Mouse (Mus musculus) left cerebral cortex, adult 11 months (tissue): ENCODE results near the gene Lhx6.
A peak's percentile ranks its signal among the peaks of the same experiment; 100 is the strongest.

Experiments used
- DNase-seq: peaks from one replicate; pipeline ENCODE4 v3.0.0; 2022; ENCODE audit warnings: low spot score

Lhx6 gene

DNA sequence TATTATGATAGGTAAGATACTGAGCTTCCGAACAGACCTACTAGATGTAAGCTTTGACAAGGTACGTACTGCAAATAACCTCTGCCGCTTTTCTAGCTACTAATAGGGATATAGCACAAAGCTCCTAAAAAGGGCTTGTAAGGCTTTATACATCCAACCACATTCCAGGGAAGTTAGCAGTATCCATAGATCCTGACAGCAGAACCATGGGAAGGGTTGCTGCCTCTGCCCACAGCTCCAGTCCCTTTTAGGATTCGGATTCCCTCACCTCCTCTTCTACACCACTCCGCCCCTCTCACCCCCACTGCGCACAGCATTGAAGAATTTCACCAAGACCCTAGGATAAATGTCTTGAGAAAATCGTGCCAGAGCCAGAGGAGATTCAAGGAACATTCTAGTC lies 11.9 kb downstream of the Lhx6 start:
- no peak for DNase-seq

- DNase-seq, result no peak
Measured at GRCm38 (mm10) chr2:36092748-36093147, 12.5 kb downstream of the Lhx6 start.

DNA sequence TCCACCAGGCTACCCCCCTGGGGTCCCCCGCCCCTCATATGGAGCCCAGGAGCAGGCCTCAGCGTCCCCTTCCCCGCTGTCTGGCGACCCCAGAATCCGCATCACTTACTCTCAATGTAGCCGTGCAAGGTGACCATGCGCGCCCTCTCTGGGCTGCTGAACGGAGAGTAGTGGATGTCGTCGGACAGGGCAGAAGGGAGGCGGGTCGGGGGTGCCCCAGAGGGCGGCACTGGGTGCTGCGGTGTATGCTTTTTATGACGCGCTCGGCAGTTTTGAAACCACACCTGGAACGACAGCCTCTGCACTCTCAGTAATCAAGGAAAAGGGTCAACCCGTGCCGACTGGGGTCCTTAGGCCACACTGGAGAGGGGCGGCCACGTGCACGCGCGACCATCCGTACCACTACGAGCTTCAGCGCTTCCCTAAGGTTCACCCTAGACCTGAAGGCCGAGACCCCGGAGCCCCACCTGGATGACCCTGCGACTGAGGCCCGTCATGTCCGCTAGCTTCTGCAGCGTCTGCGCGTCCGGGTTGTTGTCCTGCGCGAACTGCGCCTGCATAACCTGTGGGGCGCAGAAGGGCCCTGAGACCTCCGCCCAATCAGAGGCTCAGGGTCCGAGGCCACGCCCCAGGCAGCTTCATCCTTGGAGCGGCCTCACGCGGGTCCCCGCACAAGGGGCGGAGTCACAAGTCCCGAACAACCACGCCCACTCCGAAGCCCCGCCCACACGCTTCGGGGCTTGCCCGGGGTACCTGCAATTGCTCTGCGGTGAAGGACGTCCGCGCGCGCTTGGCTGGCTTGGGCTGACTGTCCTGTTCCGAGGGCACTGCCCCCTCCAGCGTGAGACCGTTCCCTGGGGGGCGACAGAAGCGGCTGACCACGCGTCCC lies 14.1 kb downstream of the Lhx6 start:
- no peak for DNase-seq

- no peak for DNase-seq
Measured at GRCm38 (mm10) chr2:36089190-36089589, 16.0 kb downstream of the Lhx6 start.

DNA sequence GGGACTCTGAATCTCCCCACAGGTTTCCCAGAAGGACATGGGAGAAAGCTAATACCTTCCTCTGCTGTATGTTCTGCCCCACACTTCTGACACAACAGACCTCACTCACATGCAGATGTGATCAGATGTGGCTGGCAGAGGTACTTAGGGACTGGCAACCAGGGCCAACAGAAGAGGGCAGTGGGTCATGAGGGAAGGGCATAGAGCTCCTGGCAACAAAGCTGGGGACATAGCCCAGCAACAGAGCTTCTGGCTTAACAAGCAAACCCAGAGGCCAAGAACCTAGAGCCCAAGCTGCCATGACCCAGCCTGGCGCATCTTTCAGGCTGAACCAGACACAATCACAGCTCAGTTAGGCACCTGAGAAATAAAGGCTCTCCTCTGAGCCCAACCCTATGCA lies 20.2 kb downstream of the Lhx6 start:
- DNase-seq, result no peak

DNA sequence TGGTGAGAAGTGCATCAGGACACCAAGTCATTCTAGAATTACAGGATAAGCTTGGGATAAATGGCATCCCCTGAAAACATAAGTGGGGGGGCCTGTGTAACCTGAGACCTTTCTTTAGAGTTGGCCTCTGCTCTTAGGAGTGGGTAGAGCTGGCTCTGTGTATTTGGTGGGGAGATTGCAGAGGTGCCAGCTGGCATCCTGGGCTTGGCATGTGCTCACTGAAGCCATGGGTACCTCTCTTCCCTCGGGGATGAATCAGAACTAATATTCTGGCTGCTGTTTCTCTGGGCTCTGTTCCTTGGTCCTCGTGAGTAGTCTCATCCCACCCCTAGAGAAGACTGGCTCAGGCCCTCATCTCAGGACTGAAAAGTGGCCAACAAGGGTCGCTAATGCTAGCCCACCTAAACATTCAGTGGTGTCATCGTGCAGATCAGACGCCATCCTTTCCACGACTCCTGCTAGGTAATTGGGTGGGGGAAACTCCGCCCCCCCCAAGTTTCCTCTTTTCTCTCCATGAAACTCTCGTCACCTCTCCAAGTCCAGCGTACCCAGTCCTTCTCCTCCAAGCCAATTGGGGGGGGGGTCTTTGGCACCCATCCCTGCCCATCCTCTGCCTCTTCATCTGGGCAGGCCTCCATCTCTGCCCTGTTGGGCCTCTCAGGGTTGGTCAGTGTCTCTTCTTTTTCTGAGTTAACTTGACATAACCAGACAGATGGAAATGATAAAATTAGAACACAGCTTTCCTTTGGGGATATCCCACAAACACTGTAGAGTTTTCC lies 22.2 kb downstream of the Lhx6 start:
- DNase-seq, result no peak

DNA sequence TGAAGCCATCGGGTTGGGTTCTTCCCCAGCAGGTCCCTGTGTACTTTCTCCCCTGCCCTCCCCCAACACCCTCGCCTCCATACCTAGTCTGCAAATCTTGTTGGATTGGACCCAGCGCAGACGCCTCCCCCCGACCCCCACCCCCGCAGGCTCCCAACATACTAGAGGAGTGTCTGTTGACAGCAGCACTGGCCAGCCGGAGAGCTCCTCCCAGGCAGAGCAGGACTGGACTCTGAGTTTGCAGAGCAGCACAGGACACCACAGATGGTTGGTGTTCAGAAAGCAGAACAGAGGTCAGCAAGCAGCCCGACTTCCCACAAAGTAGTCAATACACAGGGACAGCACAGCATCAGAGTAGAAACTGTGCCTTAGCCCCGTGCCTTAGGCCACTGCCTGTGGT lies 23.8 kb downstream of the Lhx6 start:
- no peak for DNase-seq

DNA sequence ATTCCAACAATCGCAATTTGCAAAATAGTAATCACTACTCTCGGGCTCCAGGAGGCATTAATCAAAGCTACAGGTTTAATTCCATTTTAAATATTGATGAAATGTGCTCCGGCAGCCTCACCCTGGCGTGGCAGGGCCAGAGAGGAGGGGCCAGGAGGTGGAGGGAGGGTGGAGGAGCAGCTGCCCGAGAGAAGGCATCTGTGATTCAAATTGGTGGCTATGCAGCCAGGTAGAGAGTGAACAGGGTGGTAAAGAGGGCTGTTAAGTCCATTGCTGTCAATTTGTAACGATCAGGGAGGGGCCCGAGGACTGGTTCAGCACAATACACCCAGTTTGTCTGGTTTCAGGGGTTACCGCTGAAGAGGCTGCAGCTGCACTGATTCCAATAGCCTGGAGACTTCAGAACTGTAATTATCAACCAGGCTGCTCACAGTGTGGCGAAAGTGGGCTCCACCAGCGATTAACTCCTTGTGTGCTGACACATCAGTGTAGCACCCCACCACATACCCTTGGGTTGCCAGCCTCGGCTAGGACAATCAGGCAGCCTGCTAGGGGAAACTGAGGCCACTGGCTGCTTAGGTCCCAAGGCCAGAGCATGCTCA lies 27.9 kb downstream of the Lhx6 start:
- no peak for DNase-seq

DNA sequence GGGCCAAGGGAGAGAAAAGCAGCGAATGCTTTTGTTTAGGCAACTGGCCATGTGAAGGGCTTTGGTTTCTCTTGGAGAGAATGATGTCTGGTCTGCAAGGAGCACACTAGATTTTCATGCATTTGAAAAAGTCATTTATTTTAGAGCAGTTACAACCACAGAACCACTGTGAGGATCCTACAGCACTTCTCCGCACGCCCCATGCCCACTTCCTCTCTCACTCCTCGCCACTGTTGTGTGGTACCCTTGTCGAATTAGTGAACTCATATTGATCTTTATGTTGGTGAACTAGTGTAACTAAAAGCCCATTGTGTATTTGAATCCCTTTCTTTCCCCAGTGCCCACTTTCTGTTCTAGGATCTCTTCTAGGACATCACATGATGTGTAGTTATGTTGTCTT lies 30.0 kb downstream of the Lhx6 start:
- no peak for DNase-seq

DNA sequence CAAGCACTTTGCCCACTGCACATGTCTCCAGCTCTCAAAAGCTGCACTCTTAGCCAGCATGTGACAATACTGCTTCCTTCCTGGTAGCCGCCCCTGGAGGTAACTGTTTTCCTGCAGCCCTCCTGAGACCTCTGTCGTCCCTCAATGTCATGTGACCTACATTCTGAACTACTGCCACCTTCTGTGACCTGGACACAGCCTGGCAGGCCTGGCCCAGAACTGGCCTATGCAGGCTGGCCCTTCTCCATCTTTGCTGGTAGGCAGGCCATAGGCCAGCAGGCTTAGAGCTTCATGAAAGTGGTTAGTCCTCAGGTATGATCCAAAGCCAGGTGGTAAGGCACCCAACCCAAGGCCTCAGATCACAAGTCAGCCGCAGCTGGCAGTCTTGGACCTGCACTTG lies 31.4 kb downstream of the Lhx6 start:
- no peak for DNase-seq

DNA sequence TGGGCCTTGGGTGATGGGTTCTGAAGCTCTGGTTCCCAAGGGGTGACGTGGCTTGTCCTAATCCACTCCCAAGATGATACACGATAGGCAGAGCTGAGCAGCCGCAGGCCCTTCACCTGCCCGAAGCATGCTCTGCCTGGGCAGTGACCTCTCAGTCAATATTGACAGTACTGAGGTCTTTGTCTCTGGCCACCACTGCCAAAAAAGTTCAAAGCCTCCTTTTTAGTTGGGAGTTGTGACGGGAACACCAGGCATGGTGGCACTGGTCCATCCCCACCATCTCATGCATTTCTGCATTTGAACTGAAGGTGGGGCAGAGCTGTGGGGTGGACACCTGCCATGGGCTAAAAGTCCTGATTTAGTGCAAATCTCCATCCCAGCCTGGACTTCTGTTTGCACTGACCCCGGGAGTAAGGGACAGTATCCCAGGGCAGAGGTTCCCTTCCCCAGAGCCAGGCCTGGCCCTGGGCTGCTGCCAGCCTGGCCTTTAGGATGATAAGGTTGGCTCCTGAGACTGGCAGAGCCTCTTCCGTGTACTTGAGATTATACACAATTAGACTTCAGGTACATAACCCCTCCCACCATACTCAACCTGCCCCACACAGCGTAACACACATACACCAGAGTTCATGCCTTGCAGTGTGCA lies 33.4 kb downstream of the Lhx6 start:
- DNase-seq, result no peak

DNA sequence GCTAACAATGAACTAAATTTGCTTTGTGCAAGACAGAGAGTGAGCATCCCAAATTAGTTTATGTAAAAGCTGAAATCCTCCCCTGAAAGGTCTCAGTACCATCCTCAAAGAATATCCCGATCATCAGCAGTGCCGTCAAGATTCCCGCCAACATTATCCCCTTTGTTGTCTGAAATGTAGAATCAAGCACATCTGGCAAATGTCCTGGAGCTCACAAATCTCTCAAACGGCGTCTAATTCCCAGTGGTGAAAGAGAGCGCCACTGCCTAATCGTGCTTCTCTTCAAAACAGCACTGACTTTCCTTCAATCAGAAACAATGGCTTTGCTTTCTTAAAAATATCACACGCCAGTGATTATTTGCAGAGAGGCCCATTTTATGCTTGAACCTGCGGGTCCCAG lies 38.1 kb downstream of the Lhx6 start:
- DNase-seq, result no peak

DNA sequence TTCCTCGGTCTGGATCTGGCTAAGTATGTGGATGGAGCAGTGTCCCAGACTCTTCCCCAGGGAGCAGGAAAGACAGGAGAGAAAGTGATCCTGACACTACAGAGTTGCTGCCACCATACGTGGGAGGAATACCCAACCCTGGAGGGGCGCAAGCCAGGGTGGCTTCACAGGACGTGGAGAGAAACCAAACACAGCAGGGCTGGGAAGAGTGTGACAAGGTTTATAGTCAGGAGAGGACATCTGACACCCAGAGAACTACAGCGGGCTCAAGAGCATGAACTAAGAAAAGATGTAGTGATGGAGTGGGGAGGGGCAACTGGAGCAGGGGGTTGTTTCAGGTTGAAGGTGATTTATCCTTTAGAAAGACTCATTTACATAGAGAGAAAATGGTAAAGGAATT lies 43.8 kb downstream of the Lhx6 start:
- no peak for DNase-seq

DNA sequence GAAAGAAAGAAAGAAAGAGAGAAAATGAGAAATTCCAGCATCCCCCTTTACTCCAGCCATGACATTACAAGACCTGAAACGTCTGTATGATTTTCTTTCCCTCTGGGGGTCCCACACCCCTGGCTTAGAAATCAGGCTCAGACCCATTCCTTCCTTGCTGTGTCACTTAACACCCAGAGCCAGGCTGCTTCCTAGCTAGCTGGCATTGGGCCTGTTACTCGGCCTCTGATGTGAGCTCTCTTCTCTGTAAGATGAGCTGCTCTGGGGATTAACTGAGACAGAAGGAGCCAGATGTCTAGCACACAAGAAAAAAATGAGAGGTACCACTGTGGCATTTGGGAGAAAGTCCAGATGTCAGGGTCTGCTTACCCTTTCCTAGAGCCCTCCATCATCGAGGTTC lies 49.0 kb downstream of the Lhx6 start:
- DNase-seq, result no peak

GRCm38 (mm10) chr2:36053249-36053648 lies 52.0 kb downstream of the Lhx6 start:
- DNase-seq, result no peak

GRCm38 (mm10) chr2:36049567-36049954 lies 55.6 kb downstream of the Lhx6 start:
- no peak for DNase-seq

DNA sequence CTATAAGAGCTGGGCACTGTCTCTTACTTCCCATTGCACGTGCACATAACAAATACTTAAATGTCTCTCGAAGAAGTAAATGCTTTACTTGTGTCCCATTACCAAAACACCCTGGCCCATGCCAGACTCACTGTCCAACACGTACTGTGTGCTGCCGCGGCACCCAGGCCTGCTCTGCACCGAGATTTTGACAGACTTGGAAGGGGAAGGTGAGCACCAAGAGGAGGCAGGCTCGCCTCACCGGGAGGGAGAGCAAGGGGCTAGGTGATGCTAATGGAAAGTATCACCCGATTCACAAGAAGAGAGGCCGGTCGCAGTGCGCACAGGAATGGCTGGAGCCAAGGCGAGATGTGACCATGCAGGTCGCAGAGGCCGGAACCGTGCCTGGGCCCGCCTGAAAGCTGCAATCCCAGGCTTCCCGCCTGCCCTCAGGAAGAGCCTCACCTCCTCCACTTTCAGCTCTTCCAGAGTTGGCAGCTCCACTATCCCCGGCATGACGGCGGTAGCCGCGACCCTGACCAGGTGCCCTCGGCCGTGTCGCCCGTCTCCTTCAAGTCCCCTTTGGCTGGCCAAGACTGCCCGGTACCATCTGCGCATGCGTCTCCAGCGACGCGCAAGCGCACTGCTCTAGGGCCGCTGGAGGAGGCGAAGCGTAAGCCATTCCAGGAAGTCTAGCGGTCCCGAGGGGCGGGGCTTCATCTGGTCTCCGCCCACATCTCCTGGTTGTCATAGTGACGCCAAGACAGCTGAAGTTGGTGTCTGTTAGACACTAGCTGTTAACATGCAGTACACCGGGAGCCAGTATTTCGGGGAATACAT lies 56.3 kb downstream of the Lhx6 start, which contains the start of the genes Ndufa8 and Morn5:
Gene Ndufa8, minus strand, starts transcription at position 659 of the 819 bp plus-strand sequence.
Gene Morn5, plus strand, starts transcription at position 711 of the 819 bp plus-strand sequence.
- peak; percentile 94 for DNase-seq

DNA sequence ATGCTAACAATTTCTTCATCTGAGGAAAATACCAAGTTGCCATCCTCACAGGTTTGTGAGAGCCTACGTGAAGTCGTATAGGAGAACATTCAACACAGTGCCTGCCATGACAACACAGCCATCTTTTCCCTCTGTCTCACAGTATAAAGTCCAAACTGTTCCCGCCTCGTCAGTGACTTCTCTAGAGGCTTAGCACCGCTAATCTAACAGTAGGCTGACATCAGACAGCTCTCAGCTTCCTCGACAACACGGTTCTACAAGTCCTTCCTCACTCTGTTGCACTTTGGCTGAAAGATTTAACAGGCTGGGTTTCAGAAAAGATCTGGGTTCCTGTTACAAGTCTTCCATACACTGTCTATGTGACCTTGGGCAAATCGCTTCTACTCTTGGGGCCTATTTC lies 57.0 kb downstream of the Lhx6 start:
- no peak for DNase-seq

DNA sequence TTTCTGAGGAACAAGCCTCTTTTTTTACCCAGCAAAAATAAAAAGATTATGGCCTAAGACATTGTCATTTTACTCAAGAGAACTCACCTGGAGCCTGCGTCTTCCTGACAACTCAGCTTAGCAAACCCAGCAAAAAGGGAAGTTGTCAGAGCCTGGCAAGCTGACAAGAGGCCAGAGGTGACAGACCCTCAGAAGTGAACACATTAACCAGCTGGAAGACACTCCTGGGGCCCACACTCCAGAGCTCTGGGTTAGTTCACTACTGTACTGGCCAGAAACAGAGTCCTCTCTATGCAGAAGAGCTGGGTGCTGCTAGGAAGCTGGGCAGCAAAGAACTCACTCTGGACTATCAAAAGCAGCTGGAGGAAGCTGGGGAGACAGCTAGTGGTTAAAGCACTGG lies 64.3 kb downstream of the Lhx6 start:
- DNase-seq, result no peak

- no peak for DNase-seq
Measured at GRCm38 (mm10) chr2:36039297-36039985, 65.8 kb downstream of the Lhx6 start.
